Mouse (Mus musculus) bone marrow, adult 2 months (tissue): Measurements from ENCODE around the gene Alkbh1.
"Not testable (repeated sequence)": the region's sequence is repeated elsewhere in the genome, so short reads cannot be mapped to it uniquely, and the experiment has no call there.

Experiments
- CTCF ChIP-seq: fragments of 200-500 bp; IDR thresholded peaks from 2 replicates; pipeline ENCODE4 v1.5.1; 2011; ENCODE audit warnings: low read length, control low read depth; ENCODE audit not compliant: control insufficient read depth, insufficient read depth
- POLR2A ChIP-seq: fragments of 200-500 bp; IDR thresholded peaks from 2 replicates; pipeline ENCODE4 v1.6.1; 2011; ENCODE audit warnings: low read depth, mild to moderate bottlenecking, control low read depth, low read length, borderline replicate concordance; ENCODE audit not compliant: control insufficient read depth

DNA sequence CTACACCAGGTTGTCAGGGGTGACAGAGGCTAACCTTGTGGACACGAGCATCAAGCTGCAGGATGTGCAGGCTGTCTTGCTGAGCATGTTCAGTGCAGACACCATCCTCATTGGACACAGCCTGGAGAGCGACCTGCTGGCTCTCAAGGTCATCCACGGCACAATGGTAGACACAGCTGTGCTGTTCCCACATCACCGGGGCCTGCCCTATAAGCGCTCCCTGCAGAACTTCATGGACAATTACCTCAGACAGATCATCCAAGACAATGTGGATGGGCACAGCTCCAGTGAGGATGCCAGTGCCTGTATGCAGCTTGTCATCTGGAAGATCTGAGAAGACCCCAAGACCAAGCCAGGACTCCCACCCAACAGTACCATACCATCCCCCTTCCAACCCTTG is 38.7 kb upstream of the Alkbh1 start:
- not testable (repeated sequence) for TF ChIP-seq POLR2A, CTCF
